Mouse (Mus musculus) left cerebral cortex, adult 9 months (tissue): ENCODE measurements around the gene Zfp652.

ENCODE experiments used
- DNase-seq, 2 experiments: peaks; one replicate each; pipeline ENCODE4 v3.0.0; 2022; ENCODE audit warnings: low spot score in 2 of 2

Gene Zfp652

DNA sequence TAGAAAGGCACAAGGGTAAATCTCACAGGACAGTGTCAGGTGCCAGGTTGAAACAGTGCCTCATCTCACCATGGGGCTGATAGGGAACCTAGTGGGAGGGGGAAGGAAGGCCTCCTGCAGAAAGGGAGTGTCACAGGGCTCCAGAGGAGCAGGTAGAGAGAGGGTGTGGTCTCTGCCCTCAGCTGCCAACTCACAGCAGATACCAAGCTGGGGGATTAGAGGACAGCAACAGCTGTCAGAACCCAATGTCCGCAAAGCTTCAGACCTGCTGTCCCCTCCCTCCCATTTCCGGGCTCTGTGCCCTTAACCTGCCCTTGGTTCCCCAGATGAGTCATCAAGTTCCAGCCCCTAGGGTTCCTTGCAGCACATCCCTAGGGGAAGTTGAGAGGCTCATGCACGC lies 93.1 kb downstream of the Zfp652 start:
- DNase-seq = no peak

DNA sequence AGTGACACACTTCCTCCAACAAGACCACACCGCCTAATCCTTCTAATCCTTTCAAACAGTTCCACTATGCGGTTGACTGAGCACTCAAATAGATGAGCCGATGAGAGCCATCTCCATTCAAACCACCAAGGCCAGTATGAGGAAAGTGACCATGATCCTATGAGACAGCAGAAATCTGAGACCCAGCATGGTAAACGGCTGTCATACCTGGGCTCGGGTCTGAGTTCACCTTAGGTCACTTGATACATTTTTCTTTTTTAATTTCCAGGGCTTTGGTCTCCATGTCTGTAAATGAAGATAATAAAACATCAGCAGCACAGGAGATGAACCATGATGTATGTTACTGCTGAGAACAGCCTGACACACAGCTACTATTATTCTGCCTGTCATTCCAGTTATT lies 95.4 kb downstream of the Zfp652 start:
- no peak for DNase-seq

DNA sequence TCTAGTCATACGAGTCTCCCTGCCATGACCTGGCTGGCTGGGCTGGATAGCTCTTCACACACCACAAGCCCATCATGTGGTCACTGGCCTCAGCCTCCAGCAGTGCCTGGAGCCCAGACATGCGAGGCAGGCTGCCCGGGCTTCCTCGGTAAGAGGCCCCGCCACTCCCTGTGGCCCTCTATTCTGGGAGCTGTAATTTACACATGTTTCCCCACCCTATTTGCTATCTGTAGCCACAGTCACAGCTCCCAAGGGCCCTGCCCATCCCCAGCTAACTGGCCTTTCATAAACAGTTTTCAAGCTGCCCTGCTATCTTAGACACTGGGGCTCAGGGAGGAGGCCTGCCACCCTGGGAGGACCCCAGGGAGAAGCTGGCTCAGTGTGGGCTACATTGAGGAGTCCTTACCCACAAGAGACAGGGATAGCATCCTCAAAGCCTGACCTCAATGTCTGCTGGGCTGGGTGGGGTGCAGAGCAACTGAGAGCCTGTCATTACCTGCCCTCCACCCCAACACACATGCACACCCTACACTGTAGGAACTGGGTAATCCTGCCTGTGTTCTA lies 96.1 kb downstream of the Zfp652 start:
- DNase-seq = no peak

DNA sequence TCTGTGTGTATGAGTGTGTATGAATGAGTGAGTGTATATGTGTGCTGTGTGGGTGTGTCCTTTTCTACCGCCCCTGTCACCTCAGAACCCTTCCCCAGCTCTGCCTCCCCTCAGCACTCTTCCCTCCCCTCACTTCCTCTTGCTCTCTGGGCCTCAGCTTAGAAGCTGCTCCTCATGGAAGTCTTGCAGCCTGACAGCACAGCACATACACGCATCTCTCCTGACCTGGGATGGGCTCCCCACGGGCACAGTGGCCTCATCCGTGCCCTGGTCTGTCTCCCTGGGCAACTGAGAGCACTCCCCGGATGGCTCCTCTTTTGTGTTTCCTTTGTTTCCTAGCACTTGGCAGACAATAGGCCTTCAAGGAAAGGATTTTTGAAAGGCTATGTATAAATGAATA lies 97.1 kb downstream of the Zfp652 start:
- DNase-seq = no peak

DNA sequence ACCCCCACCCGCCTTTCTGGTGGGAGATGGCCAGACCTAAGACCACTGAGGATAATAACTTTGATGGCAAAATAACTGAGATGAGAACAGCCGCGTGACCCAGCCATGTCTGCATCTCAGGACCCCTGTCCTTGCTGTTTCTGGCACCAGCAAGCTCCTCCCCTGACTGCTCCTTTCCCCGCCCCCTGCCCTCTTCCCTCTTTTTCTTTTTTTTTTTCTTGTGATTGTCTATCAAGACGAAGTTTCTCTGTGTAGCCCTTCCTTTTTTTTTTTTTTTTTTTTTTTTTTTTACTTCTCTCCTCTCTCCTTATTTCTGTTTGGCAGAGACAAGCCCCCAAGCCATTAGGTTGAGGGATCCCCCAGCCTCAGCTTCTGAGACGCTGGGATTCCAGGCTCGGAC lies 98.4 kb downstream of the Zfp652 start:
- DNase-seq = no peak

DNA sequence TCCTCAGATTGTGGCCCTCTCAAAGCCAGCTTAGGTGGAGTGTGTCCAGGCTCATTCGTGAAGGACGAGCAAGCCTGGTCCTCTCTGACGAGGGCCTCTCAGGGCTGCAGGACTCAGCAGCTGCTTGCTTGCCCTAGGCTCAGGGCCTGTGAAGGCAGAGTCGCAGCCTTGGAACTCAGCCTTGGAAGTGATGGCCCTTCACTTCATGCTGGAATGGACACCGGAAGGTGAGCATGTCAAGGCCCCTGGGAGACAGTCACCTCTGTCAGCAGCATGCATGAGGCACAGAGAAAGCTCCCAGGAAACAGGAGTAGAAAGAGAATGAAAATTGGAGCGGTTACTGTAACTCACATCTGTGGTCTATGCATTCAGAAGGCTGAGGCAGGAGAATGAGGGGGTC lies 99.3 kb downstream of the Zfp652 start:
- no peak for DNase-seq

DNA sequence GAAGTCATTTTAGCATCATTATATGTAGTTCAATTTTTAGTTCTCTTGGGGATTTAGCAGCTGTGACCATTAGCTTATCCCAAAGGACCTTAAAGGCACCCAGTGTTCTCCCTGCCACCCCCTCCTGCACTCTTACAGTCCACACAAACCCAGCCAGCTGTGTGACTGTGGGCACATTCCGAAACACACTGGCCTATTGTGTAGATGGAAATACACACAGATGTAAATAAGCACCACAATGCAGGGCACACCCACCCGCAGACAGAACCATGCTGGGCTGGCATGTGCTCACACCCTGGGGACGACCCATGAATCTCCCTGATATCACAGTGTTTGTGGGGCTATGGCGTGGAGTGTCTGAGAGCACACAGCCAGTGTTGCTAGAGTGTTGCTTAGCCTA lies 99.8 kb downstream of the Zfp652 start:
- no peak for DNase-seq

DNA sequence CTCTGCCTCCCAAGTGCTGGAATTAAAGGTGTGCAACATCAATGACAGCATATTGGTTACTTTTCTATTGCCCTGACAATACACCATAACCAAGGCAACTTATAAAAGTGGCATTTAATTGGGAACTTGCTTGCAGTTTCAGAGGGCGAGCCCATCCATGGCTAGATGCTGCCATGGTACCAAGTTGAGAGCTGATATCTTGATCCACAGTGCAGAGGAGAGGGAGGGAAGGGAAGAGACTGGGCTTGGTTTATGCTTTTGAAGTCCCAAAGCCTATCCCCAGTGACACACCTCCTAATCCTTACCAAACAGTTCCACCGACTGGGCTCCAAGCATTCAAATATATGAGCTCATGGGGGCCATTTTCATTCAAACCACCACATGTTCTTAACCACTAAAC lies 101.6 kb downstream of the Zfp652 start:
- no peak for DNase-seq

DNA sequence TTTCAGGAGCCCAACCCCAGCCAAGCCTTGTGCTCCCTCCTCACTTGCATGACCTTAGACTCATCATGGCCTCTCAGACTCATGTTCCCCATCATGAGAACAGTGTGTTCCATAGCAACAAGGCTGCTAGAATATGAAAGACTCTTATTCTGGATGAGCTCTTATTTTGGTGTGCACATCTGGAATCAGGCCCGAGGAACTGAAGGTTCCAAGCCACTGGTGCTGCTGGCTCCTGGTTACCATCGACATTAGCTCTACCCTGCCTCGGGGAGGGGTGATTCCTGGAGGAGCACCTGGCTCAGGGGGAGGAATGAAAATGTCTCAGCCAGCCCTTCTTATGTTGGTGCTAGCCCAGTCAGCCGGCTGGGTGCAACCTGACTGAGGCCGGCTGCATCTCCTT lies 102.4 kb downstream of the Zfp652 start:
- DNase-seq = no peak

DNA sequence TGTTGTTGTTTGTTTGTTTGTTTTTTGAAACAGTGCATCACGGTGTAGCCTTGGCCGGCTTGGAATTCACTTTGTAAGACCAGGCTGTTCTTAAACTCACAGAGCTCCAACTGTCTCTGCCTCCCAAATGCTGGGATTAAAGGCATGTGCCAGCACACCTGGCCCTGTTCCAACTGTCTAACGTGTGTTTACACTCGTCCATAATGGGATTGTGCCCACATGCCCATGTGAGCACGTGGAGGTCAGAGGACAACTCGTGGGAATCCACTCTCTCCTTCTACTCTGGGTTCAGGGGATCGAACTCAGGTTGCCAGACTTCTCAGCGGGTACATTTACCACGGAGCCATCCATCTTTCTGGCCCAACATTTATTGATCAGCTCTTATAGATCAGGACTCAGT lies 102.9 kb downstream of the Zfp652 start:
- DNase-seq = no peak

DNA sequence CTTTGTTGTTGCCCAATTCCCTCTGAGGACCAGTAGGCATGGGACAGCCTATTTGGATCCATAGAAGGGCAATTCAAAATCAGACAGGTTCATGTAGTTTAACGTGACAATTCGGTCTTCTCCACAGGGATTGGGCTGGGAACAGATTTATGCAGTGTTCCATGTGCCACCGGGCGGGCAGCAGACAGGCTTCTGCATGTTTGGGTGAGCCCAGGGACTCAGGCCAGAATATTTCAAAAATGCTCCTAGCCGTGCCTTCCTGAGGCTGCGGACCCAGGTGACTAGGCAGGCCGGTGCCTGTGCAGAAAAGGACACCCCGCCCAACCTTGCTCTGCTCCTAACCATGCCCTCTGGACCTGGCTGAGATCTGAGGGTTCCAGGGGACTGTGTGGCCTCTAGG lies 106.7 kb downstream of the Zfp652 start:
- DNase-seq = no peak

DNA sequence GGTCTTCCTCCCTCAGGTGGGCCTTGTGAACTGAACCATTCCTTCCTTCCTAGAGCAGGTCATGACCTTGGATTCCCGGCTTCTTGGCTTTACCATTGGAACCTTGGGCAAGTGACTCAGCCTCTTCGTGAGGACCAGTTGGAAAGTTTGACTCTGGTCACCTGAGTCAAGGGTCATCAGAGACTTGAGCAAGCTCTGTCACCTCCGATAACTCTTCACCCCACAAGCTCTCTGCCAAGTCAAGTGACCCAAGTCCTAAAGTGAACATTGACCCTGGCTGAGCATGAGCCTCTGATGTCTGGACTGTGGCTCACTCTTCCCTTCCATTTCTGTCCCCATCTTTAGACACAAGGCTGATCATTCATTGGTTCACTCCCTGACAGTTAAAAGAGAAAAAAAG lies 109.0 kb downstream of the Zfp652 start:
- DNase-seq = no peak

DNA sequence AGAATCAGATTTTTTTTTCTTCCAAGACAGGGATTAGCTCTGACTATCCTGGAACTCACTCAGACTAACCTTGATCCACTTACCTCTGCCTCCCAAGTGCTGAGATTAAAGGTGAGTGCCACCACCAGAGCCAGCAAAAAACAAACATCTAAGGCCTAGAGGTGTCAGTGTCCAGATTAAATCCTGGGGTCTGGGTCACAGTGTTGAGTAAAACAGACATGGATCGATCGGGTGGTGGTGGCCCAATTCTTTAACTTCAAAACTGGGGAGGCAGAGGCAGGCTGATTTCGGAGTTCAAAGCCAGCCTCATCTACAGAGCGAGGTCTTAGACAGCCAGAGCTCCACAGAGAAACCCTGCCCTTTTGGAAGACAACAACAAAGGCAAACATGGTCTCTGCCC lies 110.0 kb downstream of the Zfp652 start:
- no peak for DNase-seq

DNA sequence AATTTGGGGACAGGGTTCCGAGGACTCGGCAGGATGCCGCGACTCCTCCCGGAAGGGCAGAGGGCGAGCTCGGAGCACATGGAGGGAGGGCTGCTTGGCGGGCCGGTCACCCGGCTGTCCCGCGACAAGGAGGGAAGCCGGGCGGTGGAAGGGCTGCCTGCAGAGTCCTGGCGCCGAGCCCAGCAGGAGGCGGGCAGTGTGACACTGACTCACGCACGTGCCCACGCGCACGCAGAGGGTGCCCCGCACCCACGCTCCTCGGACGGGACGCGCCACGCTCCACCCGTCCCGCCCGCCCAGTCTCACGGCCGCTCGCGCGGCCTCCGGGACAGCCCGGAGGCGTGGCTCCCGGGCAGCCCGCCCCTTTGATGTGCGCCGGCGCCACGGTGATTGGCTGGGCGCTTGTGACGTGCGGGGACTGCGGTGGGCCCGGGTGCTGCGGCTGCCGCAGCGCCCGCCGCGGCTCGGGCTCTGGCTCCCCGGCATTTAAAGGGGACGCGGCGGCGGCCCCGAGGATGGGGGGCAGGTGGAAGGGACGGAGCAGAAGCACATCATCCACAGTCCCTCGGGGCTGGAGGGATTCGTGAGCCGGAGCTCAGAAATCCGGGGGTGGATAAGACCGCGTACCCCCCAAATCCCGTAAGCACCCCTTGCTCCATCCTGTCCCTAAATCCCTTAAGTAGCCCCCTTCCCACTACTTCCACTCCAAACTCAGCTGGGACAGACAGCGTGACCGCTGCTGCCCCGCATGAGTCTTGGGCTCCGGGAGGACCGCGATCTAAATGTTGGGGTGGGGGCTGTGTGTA lies 111.8 kb downstream of the Zfp652 start, which contains the start of gene Phospho1:
TSS of gene Phospho1 (plus strand) at position 429 of the 806 bp plus-strand sequence.
- peak; percentile 58 to 83 for DNase-seq

DNA sequence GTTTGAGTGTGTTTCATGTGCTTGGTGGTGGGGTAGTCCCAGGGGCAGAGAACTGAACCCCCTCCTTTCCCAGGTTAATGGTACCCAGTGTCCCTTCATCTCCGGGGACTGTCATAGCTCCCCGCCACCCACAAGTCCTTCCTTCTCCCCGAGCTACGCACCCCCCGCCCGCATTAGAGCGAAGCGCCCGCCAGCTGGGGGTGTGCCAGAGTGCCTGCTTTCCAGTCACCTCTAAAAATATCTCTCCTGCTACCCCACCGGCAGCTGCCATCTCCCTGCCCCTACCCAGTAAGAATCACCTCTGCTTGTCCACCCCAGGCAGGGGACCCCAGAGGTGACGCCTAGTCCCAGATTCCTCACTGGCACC lies 112.4 kb downstream of the Zfp652 start:
- peak in 1 of 2 experiments; percentile 55 for DNase-seq

DNA sequence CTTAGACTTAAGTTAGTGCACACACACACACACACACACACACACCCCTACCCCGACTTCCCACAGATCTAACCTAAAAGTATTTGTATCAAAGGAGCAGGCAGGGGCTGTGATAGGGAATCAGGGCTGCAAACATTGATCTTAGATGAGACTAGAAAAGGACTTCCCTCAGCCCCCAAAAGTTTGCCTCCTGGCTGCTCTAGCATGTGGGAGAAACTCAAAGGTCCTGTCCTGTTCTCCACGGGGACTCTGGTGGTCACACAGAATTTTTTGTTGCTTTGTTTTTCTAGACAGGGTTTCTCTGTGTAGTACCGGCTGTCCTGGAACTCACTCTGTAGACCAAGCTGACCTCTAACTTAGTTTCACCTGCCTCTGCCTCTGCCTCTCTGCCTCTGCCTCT lies 113.2 kb downstream of the Zfp652 start:
- no peak for DNase-seq

DNA sequence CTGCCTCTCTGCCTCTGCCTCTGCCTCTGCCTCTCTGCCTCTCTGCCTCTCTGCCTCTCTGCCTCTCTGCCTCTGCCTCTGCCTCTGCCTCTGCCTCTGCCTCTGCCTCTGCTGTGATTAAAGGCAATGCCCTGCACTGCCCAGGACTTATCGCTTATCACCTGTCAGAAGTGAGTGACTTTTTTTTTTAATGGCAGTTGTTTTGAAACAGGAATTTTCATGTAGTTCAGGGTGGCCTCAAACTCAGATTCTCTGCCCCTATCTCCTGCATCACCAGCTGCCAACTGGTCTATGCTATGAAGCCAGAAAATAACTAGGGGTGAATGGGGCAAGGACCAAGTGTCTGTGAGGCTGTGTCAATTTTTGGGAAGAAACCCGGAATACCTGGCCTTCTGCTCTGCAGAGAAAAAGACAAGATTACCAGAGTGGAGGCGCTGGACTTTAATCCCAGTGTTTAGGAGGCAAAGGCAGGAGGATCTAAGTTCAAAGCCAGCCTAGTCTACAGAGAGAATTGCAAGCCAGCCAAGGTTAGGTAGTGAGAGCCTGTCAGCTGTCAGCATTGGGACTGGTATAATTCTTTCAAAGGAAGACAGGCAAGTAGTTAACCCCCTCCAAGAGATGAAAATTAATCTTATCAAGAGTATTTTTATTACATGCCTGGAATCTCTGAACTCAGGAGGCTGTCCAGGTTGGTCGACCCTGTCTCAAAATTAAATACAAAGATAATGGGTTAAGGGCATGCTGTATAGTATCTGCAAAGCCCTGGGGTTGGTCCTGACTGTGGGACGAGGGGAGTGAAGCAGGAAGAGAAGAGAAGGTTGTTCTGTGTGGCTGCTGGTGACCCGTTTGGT lies 114.1 kb downstream of the Zfp652 start:
- DNase-seq = no peak

DNA sequence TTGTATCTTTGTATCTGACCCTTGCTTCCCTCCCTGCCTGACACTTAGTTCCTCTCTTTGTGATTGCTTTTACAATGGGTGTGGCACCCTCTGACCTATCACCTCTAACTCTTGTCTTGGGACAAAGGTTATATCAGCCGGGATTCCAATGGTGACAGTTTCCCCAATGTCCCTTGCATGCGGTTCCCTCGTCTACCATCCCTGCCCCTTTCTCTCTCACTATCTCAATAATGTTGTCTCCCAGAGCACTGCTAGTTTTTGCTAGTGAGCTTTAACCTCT lies 114.6 kb downstream of the Zfp652 start:
- no peak for DNase-seq

DNA sequence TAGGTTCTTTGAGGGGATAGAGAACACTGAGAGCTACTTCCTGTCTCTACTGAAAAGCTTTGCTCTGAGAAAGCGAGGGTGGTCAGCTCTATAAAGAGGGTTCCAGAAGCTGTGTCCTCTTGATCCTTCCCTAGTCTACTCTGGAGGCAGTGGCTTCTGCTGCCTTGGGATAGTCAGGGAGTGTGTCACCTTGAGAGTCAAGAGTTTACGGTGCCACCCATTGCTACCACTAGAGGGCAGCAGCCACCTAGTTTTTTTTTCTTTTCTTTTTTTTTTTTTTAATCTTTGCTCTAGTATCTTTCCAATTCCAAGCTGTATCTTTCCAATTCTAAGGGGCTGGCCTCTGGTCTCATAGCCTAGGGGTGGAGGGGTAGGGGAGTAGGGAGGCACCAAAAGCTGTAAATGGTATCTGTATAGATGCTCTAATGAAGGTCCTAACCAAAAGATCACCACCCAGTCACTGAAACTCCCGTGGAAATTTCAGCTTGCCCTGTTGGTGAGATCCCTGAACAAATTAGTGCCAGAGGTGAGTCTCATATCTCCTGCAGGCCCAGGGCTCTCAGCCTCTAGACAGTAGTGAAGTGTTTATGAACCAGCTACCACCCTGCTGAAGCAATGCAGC lies 115.1 kb downstream of the Zfp652 start:
- peak in 1 of 2 experiments; percentile 74 for DNase-seq

DNA sequence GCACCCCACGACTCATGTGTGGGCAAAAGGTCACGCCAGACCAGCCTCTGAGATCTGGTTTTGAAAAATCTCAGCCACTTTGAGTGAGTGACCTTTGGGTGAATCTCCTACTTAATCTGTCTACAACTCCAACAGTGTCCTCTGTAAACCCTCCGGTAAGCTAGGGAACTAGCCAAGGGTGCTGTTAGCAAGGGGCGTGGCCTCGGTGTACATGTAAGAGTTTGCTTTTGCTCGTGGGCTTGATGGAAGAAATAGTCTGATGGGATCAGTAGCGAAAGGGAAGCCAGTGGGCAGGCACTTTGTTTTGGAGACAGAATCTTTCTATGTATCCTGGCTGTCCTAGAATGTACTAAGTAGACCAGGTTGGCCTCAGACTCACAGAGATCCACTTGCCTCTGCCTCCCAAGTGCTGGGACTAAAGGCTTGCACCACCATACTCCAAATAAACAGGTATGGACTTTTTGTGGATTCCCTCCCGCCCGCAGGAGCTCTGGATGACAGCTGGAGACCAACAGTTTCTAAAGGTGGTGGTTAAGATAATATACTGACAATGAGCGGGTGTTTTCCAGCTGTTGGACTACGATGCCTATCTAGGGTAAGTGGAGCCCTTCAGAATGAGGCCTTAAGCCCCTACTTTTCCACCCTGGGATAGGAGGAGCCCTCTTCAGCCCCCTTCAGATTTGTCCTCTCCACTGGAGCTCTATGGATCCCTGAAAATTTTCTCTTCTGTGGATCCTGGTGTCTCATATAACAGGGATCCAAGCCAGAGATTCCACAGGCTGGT lies 115.9 kb downstream of the Zfp652 start:
- no peak for DNase-seq

DNA sequence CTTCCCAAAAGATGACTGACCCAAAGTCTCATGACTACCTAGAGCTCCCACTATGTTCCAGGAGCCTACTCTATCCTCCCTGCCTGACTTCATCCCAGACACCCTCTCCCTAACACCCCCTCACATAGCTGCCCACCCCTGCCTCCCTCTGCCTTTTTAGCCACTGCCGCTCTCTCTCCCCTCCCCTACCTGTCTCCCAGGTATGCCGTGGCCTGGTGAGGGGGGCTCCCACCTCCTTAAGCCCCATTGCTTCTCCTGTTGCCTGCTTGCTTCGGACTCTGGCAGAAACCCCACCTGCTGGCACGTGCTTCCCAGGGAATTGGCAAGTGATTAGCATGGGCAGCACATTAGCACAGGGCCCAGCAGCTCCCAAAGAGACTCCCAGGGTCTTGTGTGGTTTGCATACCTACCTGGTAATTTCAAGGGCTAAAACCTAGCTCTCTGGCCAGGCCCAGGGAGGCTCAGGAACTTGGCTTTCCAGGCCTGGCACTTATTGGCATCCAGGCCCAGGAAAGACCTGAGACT lies 117.1 kb downstream of the Zfp652 start:
- no peak for DNase-seq
